Mouse (Mus musculus) cerebellum, adult 2 months (tissue): ENCODE data around the gene Tom1.

Experiments used
- CTCF ChIP-seq: fragments of 200-500 bp; IDR thresholded peaks from 2 replicates; pipeline ENCODE4 v1.5.1; 2011; ENCODE audit warnings: low read depth, mild to moderate bottlenecking, control low read depth, low read length, moderate library complexity, borderline replicate concordance; ENCODE audit not compliant: insufficient read depth
- POLR2A ChIP-seq: fragments of 200-500 bp; IDR thresholded peaks from 2 replicates; pipeline ENCODE4 v1.6.1; 2011; ENCODE audit warnings: low read length, control low read depth, borderline replicate concordance; ENCODE audit not compliant: insufficient read depth

GRCm38 (mm10) chr8:75046303-75046702, 12.8 kb downstream of the Tom1 start:
- TF ChIP-seq CTCF (no peak), POLR2A (no peak)
